Mouse (Mus musculus) lung, postnatal 0 days (tissue): ENCODE results near the gene Sapcd2. TPM values are rescaled to one million over a fixed set of nuclear protein-coding genes. Genes with fewer than 3 reads are reported as not detected.

ENCODE experiments used
- ATAC-seq: fragments of 200-750 bp; cut with Nextera tagmentation; 2 replicates; pipeline ENCODE4 v1.8.0; 2017; ENCODE audit warnings: moderate library complexity
- DNase-seq: peaks from one replicate; pipeline ENCODE4 v3.0.0-alpha.2; 2016; ENCODE audit warnings: low spot score
- H3K27ac ChIP-seq: fragments of 300-500 bp; sonication (generic); 2 replicates; pipeline ENCODE4 v1.5.1; 2014; ENCODE audit warnings: antibody characterized with exemption, mild to moderate bottlenecking, low read length, mixed read lengths
- H3K27me3 ChIP-seq: fragments of 300-500 bp; sonication (generic); replicated peaks from 2 replicates; pipeline ENCODE4 v1.6.1; 2014; ENCODE audit warnings: low read length, mixed read lengths; ENCODE audit not compliant: insufficient read depth
- H3K36me3 ChIP-seq: fragments of 300-500 bp; sonication (generic); 2 replicates; pipeline ENCODE4 v1.6.1; 2014; ENCODE audit warnings: low read length, mixed read lengths; ENCODE audit not compliant: insufficient read depth
- H3K4me1 ChIP-seq: fragments of 300-500 bp; sonication (generic); 2 replicates; pipeline ENCODE4 v1.6.1; 2014; ENCODE audit warnings: antibody characterized with exemption, low read depth, low read length, mixed read lengths; ENCODE audit not compliant: insufficient read depth
- H3K4me2 ChIP-seq: fragments of 300-500 bp; sonication (generic); replicated peaks from 2 replicates; pipeline ENCODE4 v1.6.1; 2014; ENCODE audit warnings: low read depth, mild to moderate bottlenecking, low read length, moderate library complexity, mixed read lengths
- H3K4me3 ChIP-seq: fragments of 300-500 bp; sonication (generic); 2 replicates; pipeline ENCODE4 v1.5.1; 2014; ENCODE audit warnings: low read depth, low read length
- H3K9ac ChIP-seq: fragments of 300-500 bp; sonication (generic); replicated peaks from 2 replicates; pipeline ENCODE4 v1.6.1; 2014; ENCODE audit warnings: low read depth, mild to moderate bottlenecking
- H3K9me3 ChIP-seq: fragments of 300-500 bp; sonication (generic); 2 replicates; pipeline ENCODE4 v1.6.1; 2016; ENCODE audit warnings: low read length, mixed read lengths
- CTCF ChIP-seq: IDR thresholded peaks from 2 replicates; pipeline ENCODE4 v1.5.1; 2016; ENCODE audit warnings: antibody characterized with exemption, mild to moderate bottlenecking
- EP300 ChIP-seq: IDR thresholded peaks from 2 replicates; pipeline ENCODE4 v1.6.1; 2016; ENCODE audit warnings: antibody characterized with exemption, mild to moderate bottlenecking, control low read depth
- WGBS: fragments of 180-500 bp; shearing (Covaris S2); extraction: QIAGEN DNeasy Blood & Tissue Kit; methylation state at CpG from one replicate; pipeline ENCODE4 v1.1.7; 2014; 5-methylcytosine and 5-hydroxymethylcytosine counted together
- polyA plus RNA-seq: library from polyadenylated mRNA; unstranded; fragments of >200 nt; fragmentation: Nextera tagmentation; extraction: Ambion mirVana; gene quantifications from 2 replicates; pipeline ENCODE4 v1.2.1, GENCODE M21; 2015

Sapcd2 gene
- polyA plus RNA-seq, 1 experiment from 2014 or later = 2.4 TPM

GRCm38 (mm10) chr2:25338303-25338702, 33.8 kb upstream of the Sapcd2 start:
- no peak overlapping the region for H3K27ac ChIP-seq
- DNase-seq = no peak
- peaks cover 19% of the 10 kb centered on the region for H3K36me3 ChIP-seq
- WGBS = 84% methylated on average over 6 of the region's 6 CpGs
- H3K27me3 ChIP-seq = no peaks in the 10 kb centered on the region
- no peak for TF ChIP-seq EP300
- TF ChIP-seq CTCF = no peak
- H3K4me3 ChIP-seq = no peak overlapping the region
- H3K9me3 ChIP-seq = no peaks in the 10 kb centered on the region
- no peak for ATAC-seq
- H3K4me1 ChIP-seq = peaks cover 4% of the 10 kb centered on the region
- no peak overlapping the region for H3K9ac ChIP-seq
- H3K4me2 ChIP-seq = no peak overlapping the region

GRCm38 (mm10) chr2:25348162-25348561, 24.0 kb upstream of the Sapcd2 start:
- no peak for ATAC-seq
- H3K4me3 ChIP-seq = no peak overlapping the region

GRCm38 (mm10) chr2:25349499-25349898, 22.6 kb upstream of the Sapcd2 start:
- TF ChIP-seq CTCF (no peak), EP300 (no peak)
- Histone ChIP-seq H3K27ac (no peak overlapping the region), H3K36me3 (peaks cover 38% of the 10 kb centered on the region), H3K9me3 (no peaks in the 10 kb centered on the region), H3K9ac (no peak overlapping the region), H3K4me1 (no peaks in the 10 kb centered on the region), H3K27me3 (no peaks in the 10 kb centered on the region), H3K4me3 (no peak overlapping the region), H3K4me2 (no peak overlapping the region)
- WGBS = 92% methylated on average over 4 of the region's 4 CpGs
- ATAC-seq (no peak), DNase-seq (no peak)

More at GRCm38 (mm10) chr2:25348162-25348561, 24.0 kb upstream of the Sapcd2 start:
- Histone ChIP-seq H3K4me1 (no peaks in the 10 kb centered on the region), H3K4me2 (no peak overlapping the region), H3K27ac (no peak overlapping the region), H3K9ac (no peak overlapping the region), H3K36me3 (peaks cover 50% of the 10 kb centered on the region), H3K9me3 (no peaks in the 10 kb centered on the region), H3K27me3 (no peaks in the 10 kb centered on the region)
- DNase-seq = no peak
- no peak for TF ChIP-seq EP300
- no peak for TF ChIP-seq CTCF
- 85% methylated on average over 7 of the region's 7 CpGs for WGBS

GRCm38 (mm10) chr2:25350701-25351100, 21.4 kb upstream of the Sapcd2 start:
- DNase-seq = no peak
- H3K4me2 ChIP-seq = no peak overlapping the region
- no peak overlapping the region for H3K27ac ChIP-seq
- WGBS = 97% methylated on average over 3 of the region's 3 CpGs
- no peak for ATAC-seq
- TF ChIP-seq CTCF (no peak), EP300 (no peak)
- peaks cover under 1% of the 10 kb centered on the region; the same call in 1 of the 2 replicates for H3K4me1 ChIP-seq
- peaks cover 35% of the 10 kb centered on the region for H3K36me3 ChIP-seq
- H3K9me3 ChIP-seq = no peaks in the 10 kb centered on the region
- no peak overlapping the region for H3K9ac ChIP-seq
- no peaks in the 10 kb centered on the region for H3K27me3 ChIP-seq
- no peak overlapping the region for H3K4me3 ChIP-seq

GRCm38 (mm10) chr2:25354211-25354610, 17.9 kb upstream of the Sapcd2 start:
- Histone ChIP-seq H3K4me1 (peaks cover 8% of the 10 kb centered on the region; the same call in 1 of the 2 replicates), H3K36me3 (peaks cover 24% of the 10 kb centered on the region), H3K9me3 (no peaks in the 10 kb centered on the region), H3K9ac (no peak overlapping the region), H3K4me3 (no peak overlapping the region), H3K27me3 (no peaks in the 10 kb centered on the region), H3K27ac (no peak overlapping the region), H3K4me2 (no peak overlapping the region)
- no peak for TF ChIP-seq EP300
- no peak for TF ChIP-seq CTCF
- no peak for ATAC-seq
- 80% methylated on average over 6 of the region's 6 CpGs for WGBS
- no peak for DNase-seq

GRCm38 (mm10) chr2:25355419-25356066, 16.6 kb upstream of the Sapcd2 start:
- WGBS = 39% methylated on average over 18 of the region's 18 CpGs
- no peak for DNase-seq
- H3K9ac ChIP-seq = no peak overlapping the region
- peak overlapping the region; percentile 65 for H3K4me2 ChIP-seq
- H3K4me1 ChIP-seq = peaks cover 8% of the 10 kb centered on the region; the same call in 1 of the 2 replicates
- no peak for TF ChIP-seq CTCF
- TF ChIP-seq EP300 = no peak
- no peaks in the 10 kb centered on the region for H3K9me3 ChIP-seq
- peak overlapping the region; percentile 33 for H3K4me3 ChIP-seq
- ATAC-seq = no peak; the same call in 1 of the 2 replicates
- peaks cover 10% of the 10 kb centered on the region; the same call in 1 of the 2 replicates for H3K36me3 ChIP-seq
- H3K27ac ChIP-seq = no peak overlapping the region
- H3K27me3 ChIP-seq = no peaks in the 10 kb centered on the region
